Mouse (Mus musculus) stomach, embryonic 14.5 days (tissue): Measurements from ENCODE around the gene Cfap70. TPM values are rescaled to one million over a fixed set of nuclear protein-coding genes. Genes with fewer than 3 reads are reported as not detected.

Experiments
- ATAC-seq: fragments of 200-750 bp; cut with Nextera tagmentation; 2 replicates; pipeline ENCODE4 v1.8.0; 2017; ENCODE audit warnings: low read depth, moderate TSS enrichment; ENCODE audit not compliant: insufficient number of reproducible peaks, insufficient read depth, low FRiP score
- H3K27ac ChIP-seq: fragments of 300-500 bp; sonication (generic); 2 replicates; pipeline ENCODE4 v1.5.1; 2014; ENCODE audit warnings: mild to moderate bottlenecking, low read length, moderate library complexity, mixed read lengths
- H3K27me3 ChIP-seq: fragments of 300-500 bp; sonication (generic); 2 replicates; pipeline ENCODE4 v1.6.1; 2014; ENCODE audit warnings: low read length, control low read depth, mixed read lengths; ENCODE audit not compliant: control insufficient read depth, insufficient read depth
- H3K36me3 ChIP-seq: fragments of 300-500 bp; sonication (generic); 2 replicates; pipeline ENCODE4 v1.6.1; 2014; ENCODE audit warnings: mild to moderate bottlenecking, control low read depth, low read length, moderate library complexity, mixed read lengths; ENCODE audit not compliant: control insufficient read depth, insufficient read depth
- H3K4me1 ChIP-seq: fragments of 300-500 bp; sonication (generic); 2 replicates; pipeline ENCODE4 v1.6.1; 2014; ENCODE audit warnings: low read length, control low read depth, mixed read lengths; ENCODE audit not compliant: control insufficient read depth, insufficient read depth
- H3K4me2 ChIP-seq: fragments of 300-500 bp; sonication (generic); replicated peaks from 2 replicates; pipeline ENCODE4 v1.6.1; 2014; ENCODE audit warnings: low read depth, low read length, control low read depth
- H3K4me3 ChIP-seq: fragments of 300-500 bp; sonication (generic); 2 replicates; pipeline ENCODE4 v1.5.1; 2014; ENCODE audit warnings: low read depth, low read length, control low read depth
- H3K9ac ChIP-seq: fragments of 300-500 bp; sonication (generic); replicated peaks from 2 replicates; pipeline ENCODE4 v1.6.1; 2014; ENCODE audit warnings: low read depth, mild to moderate bottlenecking, control low read depth, low read length, moderate library complexity, mixed read lengths
- H3K9me3 ChIP-seq: fragments of 300-500 bp; sonication (generic); 2 replicates; pipeline ENCODE4 v1.6.1; 2016; ENCODE audit warnings: low read depth, low read length, control low read depth; ENCODE audit not compliant: control insufficient read depth
- WGBS: fragments of 180-500 bp; shearing (Covaris S2); extraction: QIAGEN DNeasy Blood & Tissue Kit; methylation state at CpG from one replicate; pipeline ENCODE4 v1.1.7; 2014; 5-methylcytosine and 5-hydroxymethylcytosine counted together
- polyA plus RNA-seq: library from polyadenylated mRNA; unstranded; fragments of >200 nt; fragmentation: Nextera tagmentation; extraction: Ambion mirVana; gene quantifications from 2 replicates; pipeline ENCODE4 v1.2.1, GENCODE M21; 2014

Cfap70 gene
- polyA plus RNA-seq, 1 experiment from 2014 or later: 0.27 TPM

DNA sequence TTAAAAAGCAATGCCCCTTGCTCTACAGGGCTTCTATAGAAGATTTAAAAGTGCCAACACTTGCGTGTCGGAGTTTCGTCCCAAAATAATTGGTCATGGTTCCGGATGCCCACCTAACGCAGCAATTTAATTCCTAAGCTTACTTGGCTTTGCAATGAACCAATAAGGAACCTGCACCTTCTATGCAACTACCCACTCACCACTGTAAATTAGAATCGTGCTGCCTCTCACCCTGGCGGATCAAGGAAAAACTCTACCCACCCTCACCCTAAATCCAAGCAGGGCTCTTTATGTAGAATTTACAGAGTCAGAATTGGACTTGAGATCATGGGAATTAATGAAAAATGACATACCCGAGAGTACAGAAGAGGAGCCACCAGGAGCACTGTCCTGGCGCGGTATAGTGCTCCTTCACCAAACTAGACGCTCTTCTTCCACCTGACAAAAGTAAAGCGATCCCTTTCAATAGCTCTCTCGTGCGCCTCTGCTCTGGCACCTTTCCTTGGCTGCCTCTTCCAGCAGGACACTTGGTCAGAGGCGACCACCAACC lies 104.5 kb downstream of the Cfap70 start:
- peak; percentile 47; the same call in 1 of the 2 replicates for ATAC-seq
- WGBS: 2% methylated on average over 15 of the region's 15 CpGs

DNA sequence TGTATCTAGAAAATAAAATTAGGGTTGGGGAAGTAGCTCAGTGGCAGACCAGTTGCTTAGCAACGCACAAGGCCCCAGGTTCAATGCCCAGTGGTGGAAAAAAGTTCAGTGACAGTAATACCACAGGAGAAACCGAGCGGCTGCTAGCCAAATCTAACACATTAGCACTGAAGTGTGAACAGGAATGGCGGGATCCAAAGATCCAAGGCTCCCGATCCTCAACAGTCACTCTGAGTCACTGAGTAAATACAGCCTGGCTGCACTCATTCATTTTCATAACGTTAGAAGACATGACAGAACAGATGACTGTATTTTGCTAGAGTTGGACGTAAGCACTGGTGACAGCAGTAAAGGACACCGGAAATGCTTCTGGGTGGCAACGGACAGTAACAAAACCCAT lies 106.1 kb downstream of the Cfap70 start:
- H3K4me2 ChIP-seq: no peak overlapping the region
- 0 out of 2 replicates have a peak, but pooled peaks cover 7% of the 10 kb centered on the region for H3K4me1 ChIP-seq
- H3K27me3 ChIP-seq: no peaks in the 10 kb centered on the region
- H3K9ac ChIP-seq: no peak overlapping the region
- no peak overlapping the region for H3K4me3 ChIP-seq
- H3K9me3 ChIP-seq: no peaks in the 10 kb centered on the region
- ATAC-seq: no peak
- 79% methylated on average over 9 of the region's 9 CpGs for WGBS
- H3K36me3 ChIP-seq: peaks cover 22% of the 10 kb centered on the region; the same call in 1 of the 2 replicates
- no peak overlapping the region for H3K27ac ChIP-seq

More for the DNA sequence above, 104.5 kb downstream of the Cfap70 start:
- 0 out of 2 replicates have a peak, but pooled peaks cover 7% of the 10 kb centered on the region for H3K4me1 ChIP-seq
- peak overlapping the region; percentile 68 for H3K4me2 ChIP-seq
- H3K27me3 ChIP-seq: no peaks in the 10 kb centered on the region
- peaks cover 17% of the 10 kb centered on the region for H3K36me3 ChIP-seq
- peak overlapping the region; percentile 81 for H3K4me3 ChIP-seq
- H3K9me3 ChIP-seq: no peaks in the 10 kb centered on the region
- H3K27ac ChIP-seq: no peak overlapping the region; the same call in 1 of the 2 replicates
- H3K9ac ChIP-seq: peak overlapping the region; percentile 93

Other genes starting within 250 kb of the Cfap70 start
- 4.6 and 7.0 TPM in 2 replicates for gene Kcnk16, start 183.0 kb downstream of the Cfap70 start, polyA plus RNA-seq
- 18.7 and 21.1 TPM in 2 replicates for gene Nudt13, start 157.5 kb downstream of the Cfap70 start, polyA plus RNA-seq
- gene Ecd, start 104.1 kb downstream of the Cfap70 start, polyA plus RNA-seq: 53.1 and 54.6 TPM in 2 replicates
- 41.7 and 42.6 TPM in 2 replicates for gene Fam149b, start 104.1 kb downstream of the Cfap70 start, polyA plus RNA-seq
- gene Dnajc9, start 63.3 kb downstream of the Cfap70 start, polyA plus RNA-seq: 95.9 and 107 TPM in 2 replicates
- 90.8 and 102 TPM in 2 replicates for gene Mrps16, start 58.6 kb downstream of the Cfap70 start, polyA plus RNA-seq
- gene Anxa7, start 27.9 kb upstream of the Cfap70 start, polyA plus RNA-seq: 57.4 and 60.2 TPM in 2 replicates
- gene Mss51, start 44.7 kb upstream of the Cfap70 start, polyA plus RNA-seq: 1.3 and 1.8 TPM in 2 replicates
- 64.6 and 67.3 TPM in 2 replicates for gene Ppp3cb, start 94.3 kb upstream of the Cfap70 start, polyA plus RNA-seq
- 8.4 and 9.8 TPM in 2 replicates for gene Usp54, start 188.8 kb upstream of the Cfap70 start, polyA plus RNA-seq
- 0.29 TPM in 1 of 2 replicates, not detected in the other for gene Myoz1, start 204.3 kb upstream of the Cfap70 start, polyA plus RNA-seq
- gene Synpo2l, start 216.1 kb upstream of the Cfap70 start, polyA plus RNA-seq: 0.17 and 0.29 TPM in 2 replicates
- gene Sec24c, start 222.1 kb upstream of the Cfap70 start, polyA plus RNA-seq: 86.9 and 88.1 TPM in 2 replicates
- 20.5 and 20.7 TPM in 2 replicates for gene Fut11, start 242.7 kb upstream of the Cfap70 start, polyA plus RNA-seq